Mouse (Mus musculus) testis, postnatal 14 days (tissue): ENCODE data around the gene Cnbp.

ENCODE experiments used
- DNase-seq: peaks from one replicate; pipeline ENCODE4 v3.0.0; 2021; ENCODE audit warnings: low spot score

The Cnbp gene

GRCm38 (mm10) chr6:87850900-87851614 is at the start of gene Cnbp:
TSS of gene Cnbp (minus strand) at chr6:87851106.
- DNase-seq, result peak; percentile 98

DNA sequence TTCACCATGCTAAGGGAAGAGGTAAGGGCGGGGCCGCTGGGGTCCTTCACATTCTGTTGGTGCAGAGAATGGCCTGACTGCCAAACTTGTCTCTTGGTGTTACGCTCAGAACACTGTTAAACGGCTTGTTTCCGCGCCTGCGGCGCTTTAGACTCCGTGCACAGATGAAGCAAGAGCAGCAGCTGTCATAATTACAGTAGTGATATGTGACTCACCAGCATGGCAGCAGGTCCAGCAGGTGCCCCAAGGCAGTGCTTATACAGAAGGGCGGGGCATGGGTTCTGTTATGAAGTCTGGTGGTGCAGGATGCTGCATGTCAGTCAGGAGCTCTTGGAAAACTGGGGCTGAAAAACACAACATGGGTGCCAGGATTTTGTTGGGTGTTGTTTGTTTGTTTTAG is 47.1 kb upstream of the Cnbp start:
- DNase-seq, result no peak

DNA sequence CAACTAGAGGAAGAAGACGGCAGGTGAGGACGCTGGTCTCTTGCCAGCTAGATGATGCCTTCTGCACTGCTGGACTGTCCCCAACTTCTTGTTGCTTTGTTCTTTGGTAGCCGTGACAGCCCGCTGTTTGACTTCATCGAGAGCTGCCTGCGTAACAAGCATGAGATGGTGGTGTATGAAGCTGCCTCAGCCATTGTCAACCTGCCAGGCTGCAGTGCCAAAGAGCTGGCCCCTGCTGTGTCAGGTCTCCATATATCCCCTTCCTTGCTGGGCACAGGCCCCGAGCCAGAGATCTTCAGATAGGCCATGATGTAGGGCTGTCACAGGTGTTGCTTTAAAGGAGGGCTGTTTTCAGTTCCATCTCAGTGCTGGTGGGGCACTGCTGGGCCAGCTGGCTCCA is 43.0 kb upstream of the Cnbp start:
- no peak for DNase-seq

- DNase-seq, result peak; percentile 99
Measured at GRCm38 (mm10) chr6:87887594-87888233, 36.8 kb upstream of the Cnbp start, which contains the start of gene Copg1. TSS of gene Copg1 (plus strand) at chr6:87887814.

- no peak for DNase-seq
Measured at GRCm38 (mm10) chr6:87886721-87887120, 35.8 kb upstream of the Cnbp start.

DNA sequence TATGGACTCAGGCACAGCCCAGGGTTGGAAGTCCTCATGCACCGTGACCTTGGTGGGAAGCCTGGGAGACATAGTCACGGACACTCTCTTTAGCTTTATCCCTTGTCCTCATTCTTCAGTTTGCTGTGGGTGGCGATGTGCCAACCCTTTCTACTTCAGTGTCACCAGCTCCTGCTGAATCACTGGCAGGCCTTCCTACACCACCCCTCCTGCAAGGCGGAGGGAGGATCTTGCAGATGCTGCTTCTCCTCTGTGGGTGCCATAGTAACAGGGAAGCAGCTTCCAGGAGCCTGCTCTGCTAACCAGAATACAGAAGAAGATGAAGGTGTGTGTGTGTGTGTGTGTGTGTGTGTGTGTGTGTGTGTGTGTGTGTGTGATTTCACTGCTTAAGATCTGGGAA is 31.9 kb upstream of the Cnbp start:
- no peak for DNase-seq

- DNase-seq, result no peak
Measured at GRCm38 (mm10) chr6:87882221-87882620, 31.3 kb upstream of the Cnbp start.

DNA sequence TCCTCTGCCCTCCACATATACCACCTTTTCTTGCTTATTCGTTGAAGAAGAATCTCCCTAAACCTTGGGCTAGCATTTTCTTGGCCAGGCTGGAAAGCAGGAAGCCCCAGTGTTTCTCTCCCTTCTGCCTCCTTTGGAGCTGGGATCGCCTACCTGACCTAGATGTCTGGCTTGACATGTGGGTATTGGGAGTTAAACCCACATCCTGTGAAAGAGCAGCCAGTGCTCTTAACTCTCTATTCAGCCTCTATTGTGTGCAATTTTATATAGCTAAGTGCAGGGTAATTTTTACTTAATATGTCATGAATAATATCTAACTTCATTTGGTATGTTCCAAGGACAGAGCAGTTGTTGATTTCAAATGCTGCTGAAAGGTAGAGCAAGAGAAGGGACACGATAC is 28.7 kb upstream of the Cnbp start:
- no peak for DNase-seq

- no peak for DNase-seq
Measured at GRCm38 (mm10) chr6:87879010-87879409, 28.1 kb upstream of the Cnbp start.

DNA sequence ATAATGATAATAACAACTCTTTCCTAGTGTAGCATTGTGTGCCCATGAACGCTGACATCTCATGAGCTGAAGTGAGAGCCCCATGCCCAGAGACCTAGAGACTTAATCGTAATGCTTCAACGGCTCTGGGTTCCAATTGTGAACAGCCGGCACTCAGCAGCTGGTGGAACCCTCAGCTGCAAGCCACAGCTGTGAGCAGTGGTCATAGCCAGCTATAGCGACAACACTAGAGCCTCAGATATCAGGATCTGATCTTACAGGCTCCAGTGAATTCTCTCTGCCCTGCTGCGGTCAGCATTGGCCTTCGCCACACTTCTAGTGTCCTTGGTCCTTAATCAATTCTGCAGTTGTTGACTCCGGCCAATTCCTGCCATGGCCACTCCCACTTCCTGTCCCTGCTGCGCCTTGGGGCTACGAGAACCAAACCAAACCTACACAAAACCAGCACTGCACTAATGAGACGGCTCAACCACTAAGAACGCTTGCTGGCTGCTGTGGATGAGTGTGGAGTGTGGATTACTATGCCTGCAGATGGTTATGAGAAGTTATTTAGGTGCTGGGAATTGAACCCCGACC is 25.2 kb upstream of the Cnbp start:
- peak; percentile 44 for DNase-seq

- DNase-seq, result no peak
Measured at GRCm38 (mm10) chr6:87875562-87875961, 24.7 kb upstream of the Cnbp start.

- DNase-seq, result no peak
Measured at GRCm38 (mm10) chr6:87875083-87875482, 24.2 kb upstream of the Cnbp start.

GRCm38 (mm10) chr6:87873963-87874362 is 23.1 kb upstream of the Cnbp start:
- DNase-seq, result no peak

GRCm38 (mm10) chr6:87873104-87873503 is 22.2 kb upstream of the Cnbp start:
- no peak for DNase-seq

DNA sequence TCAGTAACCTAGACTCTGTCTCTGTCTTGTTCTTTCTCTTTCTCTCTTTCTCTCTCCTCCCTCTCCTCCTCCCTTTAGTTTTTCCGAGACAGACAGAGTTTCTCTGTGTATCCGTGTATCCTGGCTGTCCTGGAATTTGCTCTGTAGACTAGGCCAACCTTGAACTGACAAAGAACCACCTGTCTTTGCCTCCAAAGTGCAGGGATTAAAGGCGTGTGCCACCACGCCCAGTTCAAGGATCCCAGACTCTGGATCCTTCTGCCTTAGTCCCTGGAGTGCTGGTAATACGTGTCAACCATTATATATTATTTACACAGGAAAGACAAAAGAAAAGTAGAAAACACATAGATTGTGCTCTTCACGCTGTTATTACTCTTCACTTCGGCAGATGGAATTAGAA is 20.3 kb upstream of the Cnbp start:
- no peak for DNase-seq

GRCm38 (mm10) chr6:87870440-87870839 is 19.5 kb upstream of the Cnbp start:
- DNase-seq, result no peak

DNA sequence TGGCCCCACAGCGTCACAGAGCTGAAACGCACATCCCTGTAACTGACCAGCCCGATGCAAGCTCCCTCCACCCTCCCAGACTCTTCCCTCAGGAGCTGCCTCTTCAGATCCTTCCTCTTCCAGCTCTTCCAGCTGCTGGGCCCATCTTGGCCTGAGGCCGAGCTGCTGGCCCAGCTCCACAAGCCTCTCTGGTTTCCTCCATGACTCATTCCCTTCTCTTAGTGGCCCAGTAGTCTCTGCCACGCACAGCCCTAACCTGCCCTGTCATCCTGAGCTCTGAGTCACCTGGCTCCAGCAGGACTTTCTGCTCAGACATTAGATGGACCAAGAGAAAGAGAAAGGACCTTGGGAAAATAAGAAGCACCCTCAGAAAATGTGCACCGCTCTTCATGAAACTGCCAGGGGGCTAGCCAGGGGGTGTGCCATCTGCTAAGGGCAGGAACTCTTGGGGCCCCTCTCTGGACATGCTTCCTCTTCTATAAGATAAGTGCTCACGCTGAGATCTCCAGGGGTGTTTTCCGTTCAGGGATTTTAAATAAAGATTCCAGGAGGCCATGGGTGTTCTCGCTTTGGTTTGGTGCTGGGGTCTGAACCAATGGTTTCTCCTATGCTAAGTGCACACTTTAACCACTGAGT is 18.1 kb upstream of the Cnbp start:
- DNase-seq, result peak; percentile 48

DNA sequence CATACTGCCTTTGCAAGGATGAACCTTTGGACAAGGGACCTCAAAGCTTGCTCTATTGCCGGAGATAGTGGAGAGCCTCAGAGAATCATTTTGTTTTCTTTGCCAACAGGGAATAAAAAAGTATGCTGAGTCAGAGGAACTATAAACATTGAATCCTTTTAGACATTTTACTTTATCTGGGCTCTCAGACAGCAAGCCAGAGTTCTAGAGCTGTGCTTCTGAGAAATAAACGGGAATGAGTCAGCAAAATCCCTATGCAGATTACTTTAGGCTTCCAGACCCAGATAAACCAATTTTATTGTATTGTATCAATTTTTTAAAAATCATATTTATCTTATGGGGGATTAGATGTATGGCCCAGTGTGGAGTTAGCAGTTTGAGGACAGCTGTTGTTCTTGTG is 16.4 kb upstream of the Cnbp start:
- DNase-seq, result no peak

DNA sequence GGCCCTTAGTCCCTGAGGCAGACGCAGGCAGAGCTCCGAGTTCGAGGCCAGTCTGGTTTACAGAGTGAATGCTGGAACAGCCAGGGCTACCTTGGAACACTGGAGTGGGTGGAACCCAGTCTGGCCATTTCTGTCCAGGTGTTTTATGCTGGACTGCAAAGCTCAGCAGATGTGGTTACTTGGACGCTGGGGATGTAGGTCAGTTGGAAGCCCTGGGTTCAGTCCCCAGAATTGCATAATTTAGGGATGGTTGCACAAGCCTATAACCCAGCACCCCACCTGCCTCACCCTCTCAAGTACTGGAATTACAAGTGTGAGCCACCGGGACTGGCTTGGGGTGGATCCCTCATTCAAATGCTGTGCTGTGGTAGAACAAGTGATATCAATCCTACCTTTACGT is 15.3 kb upstream of the Cnbp start:
- DNase-seq, result no peak

DNA sequence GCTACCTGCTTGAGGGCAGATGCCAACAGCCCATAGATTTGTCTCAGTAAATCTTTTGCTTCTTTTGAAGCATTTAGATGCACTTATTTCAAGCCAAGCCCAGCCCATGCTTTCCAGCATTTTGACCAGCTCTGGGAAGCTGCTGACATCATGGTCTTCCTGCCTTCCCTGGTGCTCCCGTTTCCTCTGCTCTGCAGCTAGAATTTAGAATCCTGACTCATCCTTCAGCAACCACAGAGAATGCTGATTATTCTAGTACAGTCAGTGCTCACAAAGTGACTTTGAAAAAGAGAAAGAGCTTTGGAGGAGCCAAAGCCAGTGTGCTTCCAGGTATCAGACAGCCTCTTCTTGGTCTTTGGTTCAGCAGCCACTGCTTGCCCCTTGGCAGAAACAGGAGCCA is 6.2 kb upstream of the Cnbp start:
- DNase-seq, result no peak

- no peak for DNase-seq
Measured at GRCm38 (mm10) chr6:87853446-87853845, 2.5 kb upstream of the Cnbp start.

- DNase-seq, result no peak
Measured at GRCm38 (mm10) chr6:87851871-87852270, 965 bp upstream of the Cnbp start.
